Mouse (Mus musculus) spleen, postnatal 36 days (tissue): ENCODE measurements around the gene Hnrnph3.
"Not testable (repeated sequence)": the region's sequence is repeated elsewhere in the genome, so short reads cannot be mapped to it uniquely, and the experiment has no call there.

Experiments
- DNase-seq, 2 experiments: peaks; one replicate each; pipeline ENCODE4 v3.0.0; 2022; ENCODE audit warnings: low spot score in 2 of 2, mixed read lengths in 1 of 2

Gene Hnrnph3

DNA sequence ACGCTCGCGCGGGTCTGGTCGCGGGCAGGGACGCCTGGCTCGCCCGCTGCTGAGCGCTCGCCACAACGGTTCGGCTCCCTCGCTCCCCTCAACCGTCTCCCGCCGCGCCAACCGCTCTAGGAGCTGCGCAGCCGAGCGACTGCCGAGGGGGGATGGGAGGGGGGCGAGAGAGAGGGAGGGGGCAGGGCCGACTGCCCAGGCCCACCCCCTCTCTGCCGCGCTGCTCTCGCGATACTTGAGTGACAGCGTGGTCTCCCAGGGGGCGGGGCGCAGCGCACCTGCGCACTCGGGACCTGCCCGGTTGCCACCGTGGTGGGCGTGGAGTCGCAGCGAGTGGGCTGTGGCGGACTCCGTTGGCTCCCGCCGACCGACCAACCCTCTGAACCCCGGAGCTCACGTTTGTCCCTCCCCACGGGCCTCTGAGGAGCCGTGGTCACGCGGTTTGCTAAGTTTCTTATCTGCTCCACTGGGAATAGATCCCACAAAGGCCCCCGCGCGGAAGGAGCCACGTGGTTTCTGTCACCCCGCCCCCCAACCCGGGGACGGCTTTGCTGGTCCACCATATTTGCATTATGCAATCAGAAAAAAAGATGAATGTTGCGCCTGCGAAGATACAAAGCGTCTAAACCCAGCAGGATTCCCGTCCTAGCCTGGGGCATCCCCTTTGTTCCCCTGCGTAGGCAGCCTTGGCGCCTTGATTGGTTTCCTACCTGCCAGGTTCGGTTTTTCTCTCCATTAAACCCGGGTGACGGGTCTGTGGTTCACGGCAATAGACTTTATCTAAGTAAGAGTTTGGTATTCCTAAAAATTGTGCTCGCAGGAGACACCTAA is at the start of gene Hnrnph3, which contains the start of gene Pbld2:
Gene Hnrnph3, minus strand, starts transcription at position 469 of the 831 bp plus-strand sequence.
Gene Pbld2, plus strand, starts transcription at position 567 of the 831 bp plus-strand sequence.
- peak; percentile 97 to 98 for DNase-seq

DNA sequence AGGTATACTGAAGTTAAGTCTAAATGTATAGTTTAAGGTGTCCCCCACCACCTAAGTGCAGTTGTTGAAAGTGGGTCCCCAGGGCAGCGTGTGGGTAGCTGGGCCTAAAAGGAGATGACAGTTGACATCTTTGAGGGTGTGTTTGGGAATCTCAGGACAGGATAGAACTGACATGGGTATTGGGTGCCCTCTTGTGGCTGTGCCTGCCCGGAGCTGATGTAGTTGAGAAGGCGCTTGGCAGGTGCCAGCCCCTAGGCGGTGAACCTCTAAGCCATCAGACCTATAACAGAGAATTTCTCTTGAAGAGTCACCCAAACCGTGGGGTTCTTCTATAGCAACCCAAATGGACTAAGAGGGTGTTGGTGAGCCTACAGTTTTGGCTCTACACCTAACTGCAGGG is 42.0 kb upstream of the Hnrnph3 start:
- DNase-seq, result peak; percentile 68 to 70

DNA sequence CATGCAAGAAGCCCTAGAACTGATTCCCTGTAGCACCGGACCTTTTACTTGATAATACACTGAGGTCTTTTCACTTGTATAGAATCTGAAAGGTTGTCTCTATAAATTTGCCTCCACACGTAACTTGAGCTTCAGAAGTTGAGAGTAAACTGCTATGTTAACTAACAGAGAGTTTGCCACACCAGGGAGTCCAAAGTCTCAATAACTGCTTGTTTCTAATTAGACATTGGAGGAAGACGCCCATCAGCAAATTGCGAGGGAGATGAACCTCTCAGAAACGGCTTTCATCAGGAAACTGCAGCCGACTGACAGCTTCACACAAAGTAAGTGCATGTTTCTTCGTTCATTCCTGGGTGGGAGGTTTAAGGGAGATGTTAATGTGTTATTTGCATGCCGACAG is 41.5 kb upstream of the Hnrnph3 start:
- DNase-seq, result no peak

DNA sequence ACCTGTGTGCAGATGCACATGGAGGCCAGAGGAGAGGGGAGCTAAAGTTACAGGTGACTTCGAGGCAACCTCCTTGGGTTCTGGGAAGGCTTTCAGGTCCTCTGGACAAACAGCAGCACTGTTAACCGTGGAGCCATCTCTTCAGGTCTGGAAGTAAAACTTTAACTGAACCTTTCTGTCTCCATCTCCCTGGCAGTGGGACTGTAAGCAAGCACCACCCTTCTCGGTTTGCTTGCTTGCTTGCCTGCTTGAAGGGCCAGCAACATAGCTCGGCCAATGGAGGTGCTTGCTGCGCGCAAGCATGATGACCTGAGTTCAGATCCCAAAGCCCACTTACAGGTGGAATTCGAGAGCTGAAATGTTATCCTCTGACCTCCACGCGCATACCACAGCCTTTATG is 40.5 kb upstream of the Hnrnph3 start:
- DNase-seq, result no peak

DNA sequence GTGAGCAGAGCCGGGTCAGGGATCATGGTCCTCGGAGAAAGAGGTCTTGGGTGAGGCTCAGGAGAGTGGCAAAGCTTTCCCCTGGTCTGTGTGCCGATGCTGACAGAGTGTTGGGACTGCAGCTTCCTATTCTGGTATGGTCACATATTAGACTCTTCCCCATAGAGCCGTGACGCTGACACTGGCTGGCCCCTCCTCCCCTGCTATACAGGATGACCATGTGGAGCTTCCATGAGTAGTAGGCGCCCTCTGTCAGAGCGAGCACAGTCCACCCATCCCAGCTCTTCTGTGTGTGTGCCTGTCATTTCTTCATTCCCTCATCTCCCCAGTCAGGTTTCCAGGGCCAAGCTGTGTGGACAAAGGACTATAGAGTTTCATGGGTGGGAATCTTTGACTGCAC is 39.3 kb upstream of the Hnrnph3 start:
- no peak for DNase-seq

DNA sequence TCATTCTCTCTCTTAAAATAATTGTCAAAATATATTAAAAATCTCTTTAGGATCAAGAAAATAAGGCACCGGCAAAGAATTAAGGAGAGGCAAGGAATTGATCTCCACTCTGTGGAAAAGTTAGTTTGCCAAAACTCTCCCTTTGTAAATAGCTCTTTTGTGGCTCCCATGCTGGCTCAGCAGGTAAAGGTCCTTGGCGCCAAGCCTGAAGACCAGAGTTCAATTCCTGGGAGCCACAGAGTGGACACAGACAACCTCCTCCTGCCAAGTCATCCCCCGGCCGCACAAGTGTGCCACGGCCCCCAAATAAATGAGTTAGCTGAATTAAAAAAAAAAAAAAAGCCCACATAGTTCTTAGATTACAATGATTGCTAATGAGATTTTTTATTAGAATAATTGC is 38.7 kb upstream of the Hnrnph3 start:
- no peak for DNase-seq

DNA sequence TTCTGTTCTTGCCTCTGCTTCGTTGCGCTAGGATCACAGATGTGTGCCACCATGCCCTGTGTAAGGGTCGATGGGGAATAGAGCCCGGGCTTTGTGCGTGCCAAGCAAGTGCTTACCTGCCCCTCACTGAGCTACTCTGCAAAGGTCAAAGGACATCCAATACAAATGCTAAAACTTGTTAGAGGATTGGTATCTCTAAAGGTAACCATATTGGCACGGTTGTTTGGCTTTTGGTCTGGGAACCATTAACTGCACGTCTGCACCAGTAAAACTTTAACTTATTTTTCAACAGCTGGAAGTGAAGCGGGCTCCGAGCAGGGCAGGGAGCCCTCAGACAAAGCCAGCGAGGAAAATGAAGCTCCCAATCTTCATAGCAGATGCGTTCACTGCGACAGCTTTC is 37.2 kb upstream of the Hnrnph3 start:
- DNase-seq, result no peak

DNA sequence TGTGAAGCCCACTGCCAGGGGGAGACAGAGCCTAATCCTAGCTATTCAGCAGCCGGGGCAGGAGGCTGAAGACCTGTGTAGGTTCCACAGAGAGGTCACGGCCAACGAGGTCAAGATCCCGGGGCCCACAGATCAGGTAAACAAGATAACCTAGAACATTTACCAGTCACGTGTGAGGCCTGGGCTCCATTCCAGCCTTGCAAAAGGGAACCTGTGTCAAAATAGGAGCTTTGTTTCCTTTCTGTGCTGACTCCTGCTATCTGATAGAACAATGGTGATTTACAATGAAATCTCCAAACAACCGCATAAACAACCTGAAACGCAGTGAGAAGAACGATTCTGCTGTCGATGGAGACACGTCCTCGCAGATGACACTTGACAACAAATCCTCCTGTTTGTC is 36.4 kb upstream of the Hnrnph3 start:
- no peak for DNase-seq

DNA sequence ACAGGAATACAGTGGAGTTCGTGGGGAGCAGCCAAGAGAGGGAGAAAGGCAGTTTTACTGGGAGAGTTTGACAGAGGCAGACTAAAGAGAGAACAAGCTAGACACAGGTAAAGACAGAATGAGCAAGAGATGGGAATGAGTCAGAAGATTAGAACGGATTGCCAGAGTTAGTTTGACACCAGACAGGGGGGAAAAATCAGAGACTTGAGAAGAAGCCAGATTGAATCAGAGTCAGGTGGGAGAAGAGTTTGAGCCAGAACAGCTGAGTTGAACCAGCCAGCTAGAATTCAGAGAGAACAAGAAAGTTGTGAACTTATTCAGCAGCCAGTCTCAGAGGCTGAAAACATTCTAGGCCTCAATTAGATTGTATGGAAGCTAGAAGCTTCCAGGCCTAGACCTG is 35.8 kb upstream of the Hnrnph3 start, which contains the start of gene Pbld1:
Gene Pbld1, plus strand, starts transcription at position 301 of the 400 bp plus-strand sequence.
- DNase-seq, result no peak

DNA sequence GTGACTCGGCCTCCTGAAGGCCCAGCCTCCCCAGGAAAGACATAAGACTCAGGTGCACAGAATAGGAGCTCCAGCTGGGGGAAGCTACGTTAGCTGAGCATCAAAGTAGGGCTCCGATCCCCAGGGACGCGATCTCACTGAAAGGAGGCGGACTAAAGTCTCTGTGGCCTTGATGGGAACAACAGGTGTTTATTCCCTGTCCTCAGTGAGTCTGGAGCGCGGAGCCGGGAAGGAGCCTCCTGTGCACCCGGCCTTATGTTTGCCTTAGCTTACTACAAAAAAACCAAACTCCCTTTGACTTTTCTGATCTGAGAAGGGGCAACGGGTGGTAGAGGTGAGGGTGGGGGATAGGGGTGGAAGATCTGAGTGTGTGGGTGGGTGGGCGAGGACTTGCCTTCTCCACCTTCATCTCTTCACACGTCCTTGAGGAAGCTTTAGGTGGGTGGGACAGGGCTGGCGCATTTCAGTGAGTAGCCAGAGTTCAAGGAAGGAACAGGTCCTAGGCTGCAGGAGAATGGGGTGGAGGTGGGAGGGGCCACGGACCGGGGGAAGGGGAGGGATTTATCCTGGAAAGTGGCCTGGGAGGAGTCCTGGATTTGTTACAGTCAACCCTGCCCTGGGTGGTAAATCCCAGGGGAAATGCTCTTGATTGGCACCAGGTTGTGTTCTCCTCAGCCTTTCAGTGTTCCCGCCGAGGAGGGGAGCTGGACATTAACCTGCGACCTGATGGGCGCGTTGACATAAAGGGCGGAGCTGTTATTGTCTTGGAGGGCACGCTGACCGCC is 33.1 kb upstream of the Hnrnph3 start:
- no peak for DNase-seq

DNA sequence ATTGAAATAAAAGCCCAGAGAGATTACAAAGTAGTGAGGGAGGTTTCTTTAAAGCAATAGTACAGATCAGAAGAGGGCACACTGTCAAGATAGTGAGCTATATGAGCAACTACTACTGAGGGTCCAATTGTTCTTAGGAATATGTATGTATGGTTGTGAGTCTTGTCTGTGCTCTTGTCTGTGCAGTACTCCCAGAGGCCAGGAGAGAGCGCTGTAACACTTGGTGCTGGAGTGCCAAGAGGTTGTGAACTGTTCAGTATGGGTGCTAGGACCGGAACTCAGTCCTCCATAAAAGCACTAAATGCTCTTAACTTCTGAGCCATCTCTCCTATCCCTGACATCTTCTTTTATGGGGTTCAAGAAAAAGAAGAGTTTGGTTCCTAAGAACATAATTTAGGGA is 30.6 kb upstream of the Hnrnph3 start:
- no peak for DNase-seq

DNA sequence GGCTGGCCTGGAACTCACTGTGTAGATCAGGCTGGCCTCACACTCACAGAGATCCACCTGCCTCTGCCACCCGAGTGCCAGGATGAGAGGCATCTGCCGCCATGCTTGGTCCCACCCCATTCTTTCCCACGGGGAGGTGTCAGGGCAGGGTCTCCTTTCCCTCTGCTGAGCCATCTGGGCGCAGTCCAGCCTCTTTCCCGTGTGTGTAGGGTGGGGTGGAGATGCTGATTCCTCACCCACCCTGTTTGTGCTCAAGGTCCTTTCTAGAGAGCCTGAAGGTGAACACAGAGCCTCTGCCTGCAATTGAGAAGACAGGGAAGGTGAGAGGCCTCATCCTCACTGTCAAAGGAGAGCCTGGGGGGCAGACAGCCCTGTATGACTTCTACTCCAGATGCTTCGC is 30.1 kb upstream of the Hnrnph3 start:
- not testable (repeated sequence) for DNase-seq

DNA sequence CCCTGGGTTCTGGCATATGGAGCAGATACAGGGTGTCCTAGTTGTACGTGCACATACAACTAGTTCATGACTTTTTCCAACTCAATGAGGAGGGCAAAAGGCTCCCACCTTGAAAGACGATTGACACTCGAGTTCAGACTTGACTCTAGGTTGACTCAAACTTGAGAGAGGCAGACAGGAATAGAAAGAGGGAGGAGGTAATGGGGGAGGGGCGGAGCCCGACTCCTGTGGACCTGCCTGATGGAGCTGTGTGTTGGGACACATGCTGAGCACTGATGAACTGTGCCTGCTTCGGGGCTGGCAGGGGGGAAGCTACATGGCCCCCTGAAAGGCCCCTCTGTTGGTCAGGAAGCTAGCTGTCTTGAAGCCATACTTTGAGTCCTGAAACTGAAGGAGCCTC is 29.0 kb upstream of the Hnrnph3 start:
- DNase-seq, result no peak

DNA sequence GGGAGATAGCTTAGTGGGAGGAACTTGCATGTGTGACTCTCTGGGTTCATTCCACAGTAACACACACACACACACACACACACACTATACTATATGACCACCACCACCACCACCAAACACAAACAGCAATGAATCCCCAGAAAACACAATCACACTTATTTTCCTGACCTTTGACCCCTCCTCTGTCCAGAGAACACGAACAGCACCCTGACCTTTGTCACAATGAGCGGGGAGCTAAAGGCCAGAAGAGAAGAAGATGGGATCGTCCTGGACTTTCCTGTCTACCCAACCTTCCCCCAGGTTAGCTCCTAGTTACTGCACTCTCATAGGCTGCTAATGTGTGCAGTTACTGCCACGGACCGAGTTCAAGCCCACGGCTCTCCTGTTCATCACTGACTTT is 28.0 kb upstream of the Hnrnph3 start:
- DNase-seq, result no peak

DNA sequence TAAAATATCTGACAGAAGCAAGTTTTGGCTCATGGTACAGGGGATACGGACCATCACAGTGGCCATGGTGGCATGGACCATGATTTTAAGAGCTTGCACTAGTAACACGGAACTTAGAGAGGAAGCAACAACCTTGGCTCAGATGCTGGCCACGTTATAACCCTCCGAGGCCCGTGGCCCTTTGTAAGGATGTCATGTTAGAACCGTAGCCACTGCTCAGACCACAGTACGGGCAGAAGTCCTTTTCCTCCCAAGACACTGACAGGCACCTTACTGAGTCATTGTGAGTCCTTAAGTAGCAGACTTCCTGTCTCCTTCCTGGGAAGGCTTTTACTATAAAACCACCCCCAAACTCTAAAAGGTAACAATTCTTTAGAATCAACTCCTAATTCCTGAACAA is 27.2 kb upstream of the Hnrnph3 start:
- no peak for DNase-seq

DNA sequence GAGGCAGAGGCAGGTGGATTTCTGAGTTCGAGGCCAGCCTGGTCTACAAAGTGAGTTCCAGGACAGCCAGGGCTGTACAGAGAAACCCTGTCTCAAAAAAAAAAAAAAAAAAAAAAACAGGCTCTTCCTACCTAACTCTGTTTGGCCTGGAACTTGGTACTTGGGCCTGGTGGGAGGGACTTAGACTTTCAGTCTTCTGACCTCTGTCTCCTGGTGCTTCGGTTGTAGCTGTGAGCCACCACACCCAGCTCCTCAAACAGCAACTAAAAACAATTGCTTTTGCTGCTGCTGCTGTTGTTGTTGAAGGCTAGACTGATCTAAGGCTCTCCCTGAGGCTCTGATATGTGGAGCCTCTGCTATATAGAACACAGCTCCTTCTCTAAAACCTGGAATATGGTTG is 25.1 kb upstream of the Hnrnph3 start:
- no peak for DNase-seq

DNA sequence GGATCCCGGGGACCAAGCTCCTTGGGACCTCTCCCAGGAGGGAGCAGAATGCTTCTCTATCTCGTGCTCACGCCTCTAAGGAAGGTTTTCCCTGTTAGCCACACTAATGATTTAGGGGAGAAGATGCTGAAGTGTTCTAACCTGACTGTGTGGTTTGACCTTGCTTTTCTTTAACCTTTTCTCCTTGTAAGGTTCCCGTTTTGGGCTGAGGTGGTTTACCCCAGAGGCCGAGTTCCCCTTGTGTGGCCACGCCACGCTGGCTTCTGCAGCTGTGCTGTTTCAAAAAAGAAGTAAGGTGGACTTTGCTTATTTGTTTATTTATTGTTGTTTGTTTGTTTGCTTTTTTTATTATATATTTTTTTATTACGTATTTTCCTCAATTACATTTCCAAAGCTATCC is 23.7 kb upstream of the Hnrnph3 start:
- DNase-seq, result peak; percentile 40 to 43

DNA sequence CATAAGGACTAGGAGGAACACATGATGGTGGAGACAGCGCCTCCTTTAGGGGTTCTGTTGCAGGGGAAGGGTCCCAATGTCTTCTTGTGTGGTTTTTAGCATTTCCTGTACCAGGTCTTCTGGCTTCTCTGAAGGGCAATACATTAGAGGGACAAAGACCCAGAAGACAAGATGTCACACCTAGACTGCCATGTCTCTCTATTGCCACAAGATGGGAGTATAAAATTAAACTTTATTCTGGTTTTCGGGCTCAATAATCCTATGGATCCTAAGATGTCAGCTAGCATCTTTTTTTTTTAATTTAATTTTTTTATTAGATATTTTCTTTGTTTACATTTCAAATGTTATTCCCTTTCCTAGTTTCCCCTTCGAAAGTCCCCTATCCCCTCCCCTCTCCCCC is 19.1 kb upstream of the Hnrnph3 start:
- DNase-seq, result no peak

DNA sequence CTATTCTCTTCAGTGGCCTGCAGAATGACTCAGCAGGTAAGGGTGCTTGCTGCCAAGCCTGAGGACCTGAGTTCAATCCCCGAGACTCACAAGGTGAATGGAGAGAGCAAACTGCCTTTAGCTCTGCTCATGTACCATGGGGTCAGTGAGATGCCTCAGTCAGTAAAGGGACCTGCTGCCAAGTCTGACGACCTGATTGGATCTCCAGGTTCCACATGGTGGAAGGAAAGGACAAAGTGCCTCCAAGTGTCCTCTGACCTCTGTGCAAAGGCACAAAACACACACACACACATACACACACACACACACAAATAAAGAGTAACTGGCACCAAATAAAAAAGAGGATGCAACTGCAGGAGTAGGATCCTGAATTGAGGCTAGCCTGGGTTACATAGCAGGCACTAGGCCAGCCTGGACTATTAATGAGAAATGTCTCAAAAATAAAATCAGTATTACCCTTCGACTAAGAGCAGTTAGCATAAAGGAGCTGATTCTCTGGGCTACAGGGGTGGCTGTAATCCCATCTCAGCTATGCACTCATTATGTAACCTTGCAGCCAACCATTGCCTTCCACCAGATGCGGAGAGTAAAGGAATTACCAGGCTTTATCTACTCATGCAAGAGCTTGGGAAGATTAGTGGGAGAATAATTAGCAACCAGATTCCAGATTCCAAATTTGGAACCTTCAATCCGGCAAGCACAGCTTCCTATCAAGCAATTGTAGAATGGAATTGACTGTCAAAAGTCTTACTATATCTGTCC is 16.0 kb upstream of the Hnrnph3 start:
- DNase-seq, result no peak

DNA sequence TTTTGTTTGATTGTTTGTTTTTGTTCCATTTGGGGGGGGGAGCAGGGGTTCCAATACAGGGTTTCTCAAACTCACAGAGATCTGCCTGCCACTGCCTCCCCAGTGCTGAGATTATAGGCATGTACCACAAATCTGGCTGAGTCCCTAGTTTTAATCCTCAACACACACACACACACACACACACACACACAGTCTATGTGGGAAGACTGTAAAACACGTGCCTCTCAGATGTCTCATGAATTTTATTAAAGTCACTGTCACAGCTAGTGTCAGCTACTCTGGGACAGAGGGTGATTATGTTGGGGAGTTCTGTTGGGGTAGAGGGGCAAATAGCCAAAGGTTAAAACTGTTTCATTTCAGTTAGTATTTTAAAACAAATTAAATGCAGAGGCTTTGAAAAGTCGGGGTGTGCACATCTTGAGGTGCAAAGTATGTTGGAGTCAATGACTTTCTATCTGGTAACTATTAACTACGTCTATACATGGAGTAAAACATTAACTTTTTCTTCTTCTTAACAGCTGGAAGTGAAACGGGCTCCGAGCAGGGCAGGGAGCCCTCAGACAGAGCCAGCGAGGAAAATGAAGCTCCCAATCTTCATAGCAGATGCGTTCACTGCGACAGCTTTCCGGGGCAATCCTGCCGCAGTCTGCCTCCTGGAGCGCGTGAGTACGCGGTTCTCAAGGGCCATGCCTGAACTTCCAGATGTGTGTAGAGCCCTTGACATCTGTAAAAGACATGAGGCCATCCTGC is 14.7 kb upstream of the Hnrnph3 start:
- no peak for DNase-seq

DNA sequence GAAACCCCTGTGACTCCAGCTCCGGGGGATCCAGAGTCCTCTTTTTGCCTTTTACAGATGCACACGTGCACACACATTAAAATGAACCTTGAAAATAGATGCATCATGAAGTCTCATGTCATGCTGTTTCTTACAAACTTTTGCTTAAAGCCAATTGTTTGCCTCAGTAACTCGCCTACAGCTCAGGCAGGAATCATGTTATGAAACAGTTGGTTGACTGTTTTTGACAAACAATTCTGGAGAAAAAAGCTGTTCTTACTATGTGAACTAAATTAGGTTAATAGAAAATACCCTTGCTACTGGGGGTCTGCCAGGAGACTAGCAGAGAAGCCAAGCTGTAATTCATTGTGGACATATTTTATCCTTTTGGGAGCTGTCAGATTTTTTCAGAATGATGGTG is 8.9 kb upstream of the Hnrnph3 start:
- no peak for DNase-seq
